Mouse (Mus musculus) forebrain, embryonic 16.5 days (tissue): ENCODE data around the gene Atf2. TPM values are rescaled to one million over a fixed set of nuclear protein-coding genes. Genes with fewer than 3 reads are reported as not detected.
"Not testable (repeated sequence)": the region's sequence is repeated elsewhere in the genome, so short reads cannot be mapped to it uniquely, and the experiment has no call there.

ENCODE experiments used
- ATAC-seq: fragments of 200-750 bp; cut with Nextera tagmentation; 2 replicates; pipeline ENCODE4 v1.8.0; 2017; ENCODE audit warnings: mild to moderate bottlenecking, moderate library complexity
- H3K27ac ChIP-seq: fragments of 300-500 bp; sonication (generic); 2 replicates; pipeline ENCODE4 v1.5.1; 2014; ENCODE audit warnings: low read length, control low read depth
- H3K27me3 ChIP-seq: fragments of 300-500 bp; sonication (generic); replicated peaks from 2 replicates; pipeline ENCODE4 v1.6.1; 2014; ENCODE audit warnings: low read length; ENCODE audit not compliant: control insufficient read depth, insufficient read depth
- H3K36me3 ChIP-seq: fragments of 300-500 bp; sonication (generic); 2 replicates; pipeline ENCODE4 v1.6.1; 2014; ENCODE audit not compliant: control insufficient read depth, insufficient read depth
- H3K4me1 ChIP-seq: fragments of 300-500 bp; sonication (generic); replicated peaks from 2 replicates; pipeline ENCODE4 v1.6.1; 2014; ENCODE audit warnings: low read length; ENCODE audit not compliant: control insufficient read depth, insufficient read depth
- H3K4me2 ChIP-seq: fragments of 300-500 bp; sonication (generic); 2 replicates; pipeline ENCODE4 v1.6.1; 2014; ENCODE audit warnings: mild to moderate bottlenecking, low read length, control low read depth
- H3K4me3 ChIP-seq: fragments of 300-500 bp; sonication (generic); replicated peaks from 2 replicates; pipeline ENCODE4 v1.5.1; 2014; ENCODE audit warnings: mild to moderate bottlenecking, low read length, control low read depth
- H3K9ac ChIP-seq: fragments of 300-500 bp; sonication (generic); replicated peaks from 2 replicates; pipeline ENCODE4 v1.6.1; 2014; ENCODE audit warnings: low read depth, low read length, control low read depth
- H3K9me3 ChIP-seq: fragments of 300-500 bp; sonication (generic); 2 replicates; pipeline ENCODE4 v1.6.1; 2016; ENCODE audit warnings: low read length; ENCODE audit not compliant: control insufficient read depth
- WGBS: fragments of 180-500 bp; shearing (Covaris S2); extraction: QIAGEN DNeasy Blood & Tissue Kit; methylation state at CpG from one replicate; pipeline ENCODE4 v1.1.7; 2014; 5-methylcytosine and 5-hydroxymethylcytosine counted together
- polyA plus RNA-seq: library from polyadenylated mRNA; unstranded; fragments of >200 nt; fragmentation: Nextera tagmentation; extraction: Ambion mirVana; gene quantifications from 2 replicates; pipeline ENCODE4 v1.2.1, GENCODE M21; 2015

The Atf2 gene
- polyA plus RNA-seq, 1 experiment from 2014 or later: 123 TPM

- not testable (repeated sequence) for H3K4me3 ChIP-seq, H3K36me3 ChIP-seq, H3K9me3 ChIP-seq, H3K4me2 ChIP-seq, H3K9ac ChIP-seq, H3K4me1 ChIP-seq, H3K27me3 ChIP-seq, H3K27ac ChIP-seq, ATAC-seq
- 84% methylated on average over 4 of the region's 4 CpGs for WGBS
Observed at GRCm38 (mm10) chr2:73896919-73897318, 4.5 kb upstream of the Atf2 start.

- Histone ChIP-seq H3K4me1 (peaks cover 8% of the 10 kb centered on the region; the same call in 1 of the 2 replicates), H3K27me3 (no peaks in the 10 kb centered on the region), H3K9ac (peak overlapping the region; percentile 67), H3K36me3 (no peaks in the 10 kb centered on the region), H3K4me2 (peak overlapping the region; percentile 45), H3K9me3 (no peaks in the 10 kb centered on the region), H3K27ac (peak overlapping the region; percentile 88), H3K4me3 (peak overlapping the region; percentile 100)
- WGBS: 63% methylated on average over 22 of the region's 22 CpGs
- no peak for ATAC-seq
Observed at GRCm38 (mm10) chr2:73893473-73894270, 1.2 kb upstream of the Atf2 start.

- peak; percentile 58 for ATAC-seq
- no peaks in the 10 kb centered on the region for H3K27me3 ChIP-seq
- H3K36me3 ChIP-seq: no peaks in the 10 kb centered on the region
- peaks cover 8% of the 10 kb centered on the region; the same call in 1 of the 2 replicates for H3K4me1 ChIP-seq
- H3K4me3 ChIP-seq: peak overlapping the region; percentile 100
- WGBS: under 1% methylated on average over 54 of the region's 54 CpGs
- H3K4me2 ChIP-seq: peak overlapping the region; percentile 78
- H3K9me3 ChIP-seq: no peaks in the 10 kb centered on the region
- H3K9ac ChIP-seq: peak overlapping the region; percentile 96
- peak overlapping the region; percentile 95 for H3K27ac ChIP-seq
Observed at GRCm38 (mm10) chr2:73891701-73892463, 557 bp downstream of the Atf2 start.

- ATAC-seq: no peak
- WGBS: 83% methylated on average over 2 of the region's 2 CpGs
Observed at GRCm38 (mm10) chr2:73885997-73886396, 6.4 kb downstream of the Atf2 start.

GRCm38 (mm10) chr2:73877891-73878290 is 14.5 kb downstream of the Atf2 start:
- Histone ChIP-seq H3K36me3 (no peaks in the 10 kb centered on the region; the same call in 1 of the 2 replicates), H3K4me1 (no peaks in the 10 kb centered on the region), H3K27ac (no peak overlapping the region), H3K9ac (no peak overlapping the region), H3K9me3 (no peaks in the 10 kb centered on the region), H3K4me3 (no peak overlapping the region), H3K27me3 (no peaks in the 10 kb centered on the region), H3K4me2 (no peak overlapping the region)
- WGBS: 92% methylated on average over 2 of the region's 2 CpGs
- ATAC-seq: no peak

More at GRCm38 (mm10) chr2:73885997-73886396, 6.4 kb downstream of the Atf2 start:
- 0 out of 2 replicates have a peak, but pooled peaks cover 5% of the 10 kb centered on the region for H3K4me1 ChIP-seq
- no peaks in the 10 kb centered on the region for H3K27me3 ChIP-seq
- no peaks in the 10 kb centered on the region for H3K9me3 ChIP-seq
- no peak overlapping the region for H3K9ac ChIP-seq
- no peak overlapping the region for H3K27ac ChIP-seq
- no peaks in the 10 kb centered on the region for H3K36me3 ChIP-seq
- no peak overlapping the region for H3K4me2 ChIP-seq
- H3K4me3 ChIP-seq: no peak overlapping the region

GRCm38 (mm10) chr2:73867764-73868487 is 24.5 kb downstream of the Atf2 start:
- no peak for ATAC-seq
- H3K9ac ChIP-seq: no peak overlapping the region
- no peaks in the 10 kb centered on the region; the same call in 1 of the 2 replicates for H3K36me3 ChIP-seq
- H3K27ac ChIP-seq: no peak overlapping the region
- no peaks in the 10 kb centered on the region for H3K27me3 ChIP-seq
- WGBS: 76% methylated on average over 16 of the region's 16 CpGs
- H3K4me2 ChIP-seq: no peak overlapping the region
- H3K4me1 ChIP-seq: no peaks in the 10 kb centered on the region
- H3K4me3 ChIP-seq: no peak overlapping the region
- no peaks in the 10 kb centered on the region for H3K9me3 ChIP-seq

- no peaks in the 10 kb centered on the region for H3K4me1 ChIP-seq
- 87% methylated on average over 4 of the region's 4 CpGs for WGBS
Observed at GRCm38 (mm10) chr2:73860046-73860624, 32.3 kb downstream of the Atf2 start.

GRCm38 (mm10) chr2:73857352-73857751 is 35.1 kb downstream of the Atf2 start:
- H3K27ac ChIP-seq: no peak overlapping the region
- no peaks in the 10 kb centered on the region for H3K27me3 ChIP-seq
- no peak overlapping the region for H3K4me2 ChIP-seq
- no peak overlapping the region for H3K9ac ChIP-seq
- no peak overlapping the region for H3K4me3 ChIP-seq
- H3K4me1 ChIP-seq: no peaks in the 10 kb centered on the region
- H3K36me3 ChIP-seq: no peaks in the 10 kb centered on the region
- no peak for ATAC-seq
- no peaks in the 10 kb centered on the region for H3K9me3 ChIP-seq

More at GRCm38 (mm10) chr2:73860046-73860624, 32.3 kb downstream of the Atf2 start:
- no peaks in the 10 kb centered on the region for H3K36me3 ChIP-seq
- no peak overlapping the region for H3K27ac ChIP-seq
- no peaks in the 10 kb centered on the region for H3K9me3 ChIP-seq
- H3K4me2 ChIP-seq: no peak overlapping the region
- ATAC-seq: no peak
- no peaks in the 10 kb centered on the region for H3K27me3 ChIP-seq
- no peak overlapping the region for H3K9ac ChIP-seq
- no peak overlapping the region for H3K4me3 ChIP-seq
